Mouse (Mus musculus) stomach, embryonic 14.5 days (tissue): ENCODE results near the gene Suclg2. TPM values are rescaled to one million over a fixed set of nuclear protein-coding genes. Genes with fewer than 3 reads are reported as not detected.

Experiments used
- ATAC-seq: fragments of 200-750 bp; cut with Nextera tagmentation; 2 replicates; pipeline ENCODE4 v1.8.0; 2017; ENCODE audit warnings: low read depth, moderate TSS enrichment; ENCODE audit not compliant: insufficient number of reproducible peaks, insufficient read depth, low FRiP score
- H3K27ac ChIP-seq: fragments of 300-500 bp; sonication (generic); 2 replicates; pipeline ENCODE4 v1.5.1; 2014; ENCODE audit warnings: mild to moderate bottlenecking, low read length, moderate library complexity, mixed read lengths
- H3K27me3 ChIP-seq: fragments of 300-500 bp; sonication (generic); 2 replicates; pipeline ENCODE4 v1.6.1; 2014; ENCODE audit warnings: low read length, control low read depth, mixed read lengths; ENCODE audit not compliant: control insufficient read depth, insufficient read depth
- H3K36me3 ChIP-seq: fragments of 300-500 bp; sonication (generic); 2 replicates; pipeline ENCODE4 v1.6.1; 2014; ENCODE audit warnings: mild to moderate bottlenecking, control low read depth, low read length, moderate library complexity, mixed read lengths; ENCODE audit not compliant: control insufficient read depth, insufficient read depth
- H3K4me1 ChIP-seq: fragments of 300-500 bp; sonication (generic); 2 replicates; pipeline ENCODE4 v1.6.1; 2014; ENCODE audit warnings: low read length, control low read depth, mixed read lengths; ENCODE audit not compliant: control insufficient read depth, insufficient read depth
- H3K4me2 ChIP-seq: fragments of 300-500 bp; sonication (generic); replicated peaks from 2 replicates; pipeline ENCODE4 v1.6.1; 2014; ENCODE audit warnings: low read depth, low read length, control low read depth
- H3K4me3 ChIP-seq: fragments of 300-500 bp; sonication (generic); 2 replicates; pipeline ENCODE4 v1.5.1; 2014; ENCODE audit warnings: low read depth, low read length, control low read depth
- H3K9ac ChIP-seq: fragments of 300-500 bp; sonication (generic); replicated peaks from 2 replicates; pipeline ENCODE4 v1.6.1; 2014; ENCODE audit warnings: low read depth, mild to moderate bottlenecking, control low read depth, low read length, moderate library complexity, mixed read lengths
- H3K9me3 ChIP-seq: fragments of 300-500 bp; sonication (generic); 2 replicates; pipeline ENCODE4 v1.6.1; 2016; ENCODE audit warnings: low read depth, low read length, control low read depth; ENCODE audit not compliant: control insufficient read depth
- WGBS: fragments of 180-500 bp; shearing (Covaris S2); extraction: QIAGEN DNeasy Blood & Tissue Kit; methylation state at CpG from one replicate; pipeline ENCODE4 v1.1.7; 2014; 5-methylcytosine and 5-hydroxymethylcytosine counted together
- polyA plus RNA-seq: library from polyadenylated mRNA; unstranded; fragments of >200 nt; fragmentation: Nextera tagmentation; extraction: Ambion mirVana; gene quantifications from 2 replicates; pipeline ENCODE4 v1.2.1, GENCODE M21; 2014

Suclg2 gene
- polyA plus RNA-seq, 1 experiment from 2014 or later, result 92.4 TPM

DNA sequence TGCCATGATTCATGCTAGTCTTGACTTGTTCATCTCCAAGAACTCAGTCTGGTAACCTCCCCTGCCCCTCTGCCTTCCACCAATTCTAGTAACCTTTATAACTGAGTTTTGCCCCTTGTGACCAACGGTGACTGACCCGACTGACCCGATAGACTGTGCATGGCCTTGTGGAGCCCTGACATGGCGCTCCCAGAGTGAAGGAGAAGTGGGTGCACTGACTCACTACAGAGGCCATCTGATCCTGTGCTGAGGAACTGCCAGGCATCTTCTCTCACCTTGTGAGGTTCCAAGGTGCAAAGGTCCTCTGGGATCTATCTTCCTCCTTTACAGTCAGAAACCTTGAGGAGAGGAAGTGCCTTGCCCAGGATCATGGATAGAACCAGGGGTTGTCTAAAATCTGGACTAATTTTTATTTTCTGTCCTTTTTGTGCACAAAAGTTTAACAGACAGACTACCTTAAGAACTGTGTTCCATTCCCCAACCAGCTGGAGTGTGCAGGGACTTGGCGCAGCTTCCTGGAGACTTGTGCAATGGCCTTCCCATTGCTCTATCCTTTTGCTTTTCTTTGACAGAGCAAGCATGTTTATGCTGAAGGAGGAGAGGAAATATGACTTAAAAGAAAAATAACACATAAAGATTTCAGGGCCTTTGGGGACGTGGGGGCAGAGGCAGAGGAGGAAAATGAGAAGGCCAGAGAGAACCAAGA is 49.8 kb downstream of the Suclg2 start:
- H3K27ac ChIP-seq, result no peak overlapping the region
- no peak overlapping the region for H3K4me2 ChIP-seq
- no peaks in the 10 kb centered on the region for H3K36me3 ChIP-seq
- H3K27me3 ChIP-seq, result no peaks in the 10 kb centered on the region
- no peaks in the 10 kb centered on the region for H3K4me1 ChIP-seq
- H3K9ac ChIP-seq, result no peak overlapping the region
- no peak overlapping the region for H3K4me3 ChIP-seq
- no peaks in the 10 kb centered on the region for H3K9me3 ChIP-seq
- WGBS, result 92% methylated on average over 6 of the region's 6 CpGs
- no peak for ATAC-seq

DNA sequence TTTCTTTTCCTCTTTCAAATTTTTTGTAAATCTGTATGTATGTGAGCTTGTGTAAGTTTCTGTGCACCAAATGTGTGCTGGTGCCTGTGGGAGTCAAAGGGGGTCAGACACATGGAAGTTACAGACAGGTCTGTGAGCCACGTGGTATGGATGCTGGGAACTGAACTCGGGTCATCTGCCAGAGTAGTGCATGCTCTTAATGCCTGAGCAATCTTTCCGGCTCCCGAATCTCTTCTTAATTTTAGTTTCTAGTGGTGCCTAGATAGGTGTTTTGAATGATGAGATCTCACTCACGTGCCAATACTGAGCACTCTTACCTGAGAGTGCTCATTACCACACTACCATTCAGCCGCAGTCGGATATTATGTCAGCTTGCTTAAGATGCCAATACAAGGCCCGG is 60.9 kb downstream of the Suclg2 start:
- no peaks in the 10 kb centered on the region for H3K4me1 ChIP-seq
- no peak overlapping the region for H3K9ac ChIP-seq
- no peak overlapping the region for H3K4me3 ChIP-seq
- 93% methylated on average over 8 of the region's 8 CpGs for WGBS
- H3K27me3 ChIP-seq, result no peaks in the 10 kb centered on the region
- no peaks in the 10 kb centered on the region for H3K9me3 ChIP-seq
- H3K27ac ChIP-seq, result no peak overlapping the region
- H3K36me3 ChIP-seq, result no peaks in the 10 kb centered on the region
- ATAC-seq, result no peak
- H3K4me2 ChIP-seq, result no peak overlapping the region

DNA sequence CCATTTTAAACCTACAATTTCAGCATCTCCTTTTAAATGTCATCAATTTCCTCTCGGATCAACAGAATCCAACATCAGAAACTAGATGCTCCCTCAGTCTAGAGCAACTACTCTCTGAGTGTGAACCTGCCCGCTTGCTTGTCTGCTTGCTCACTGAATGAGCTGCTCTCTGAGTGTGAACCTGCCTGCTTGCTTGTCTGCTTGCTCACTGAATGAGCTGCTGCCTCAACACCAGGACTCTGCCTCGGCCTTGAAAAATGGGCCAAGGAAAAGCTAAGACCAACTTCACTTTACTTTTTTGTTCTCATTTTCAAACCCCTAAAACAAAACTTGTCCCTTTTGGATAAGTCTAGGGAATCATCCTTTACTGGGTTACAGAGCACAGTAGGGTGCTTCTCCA is 64.9 kb downstream of the Suclg2 start:
- Histone ChIP-seq H3K27me3 (no peaks in the 10 kb centered on the region), H3K27ac (no peak overlapping the region), H3K9ac (no peak overlapping the region), H3K36me3 (no peaks in the 10 kb centered on the region), H3K4me3 (no peak overlapping the region), H3K4me2 (no peak overlapping the region), H3K9me3 (no peaks in the 10 kb centered on the region), H3K4me1 (peaks cover 8% of the 10 kb centered on the region; the same call in 1 of the 2 replicates)
- WGBS, result 88% methylated on average over 3 of the region's 3 CpGs
- no peak for ATAC-seq

DNA sequence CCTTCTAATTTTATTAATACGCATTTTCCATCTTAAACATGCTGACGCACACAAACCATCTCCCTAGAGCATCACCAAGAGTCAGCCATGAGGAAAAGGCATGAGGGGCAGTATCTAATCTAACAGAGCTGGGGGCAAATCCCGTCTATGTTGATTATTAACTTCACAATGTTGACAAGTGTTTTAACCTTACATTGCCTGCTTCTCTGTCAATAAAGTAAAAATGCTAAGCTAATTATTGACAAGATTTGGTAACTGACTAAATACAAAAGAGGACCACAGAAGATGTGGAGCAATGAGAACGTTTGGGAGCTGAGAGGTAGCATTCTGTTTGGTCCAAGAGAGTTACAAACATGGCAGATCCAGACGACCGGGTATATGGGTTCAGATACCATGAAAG is 65.8 kb downstream of the Suclg2 start:
- peaks cover 8% of the 10 kb centered on the region; the same call in 1 of the 2 replicates for H3K4me1 ChIP-seq
- H3K9ac ChIP-seq, result no peak overlapping the region
- H3K9me3 ChIP-seq, result no peaks in the 10 kb centered on the region
- H3K4me3 ChIP-seq, result no peak overlapping the region
- WGBS, result 77% methylated on average over 6 of the region's 6 CpGs
- no peak overlapping the region for H3K4me2 ChIP-seq
- no peaks in the 10 kb centered on the region for H3K36me3 ChIP-seq
- H3K27ac ChIP-seq, result no peak overlapping the region
- no peaks in the 10 kb centered on the region for H3K27me3 ChIP-seq
- ATAC-seq, result no peak

DNA sequence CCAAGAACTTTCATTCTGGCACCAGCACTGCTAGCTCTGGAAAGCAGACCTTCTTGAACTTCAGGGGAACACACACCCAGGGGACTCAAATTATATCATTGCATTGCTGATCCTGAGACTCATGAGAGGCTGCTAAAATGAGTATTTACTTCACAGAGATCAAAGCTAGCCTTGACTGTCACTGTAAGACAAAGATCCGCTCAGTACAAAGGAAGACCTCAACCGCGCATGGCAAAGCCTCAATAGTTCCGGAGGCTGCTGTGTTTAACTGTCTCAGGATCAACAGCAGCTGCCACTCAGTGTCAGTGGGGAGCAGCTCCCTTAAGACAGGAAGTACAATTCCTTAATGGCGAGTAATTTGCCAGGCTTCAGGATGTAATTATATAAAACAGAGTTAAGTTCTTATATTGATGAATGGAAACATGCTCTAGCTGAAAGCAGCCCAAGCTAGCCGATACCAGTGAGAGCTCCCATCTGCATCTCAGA is 67.2 kb downstream of the Suclg2 start:
- Histone ChIP-seq H3K27me3 (no peaks in the 10 kb centered on the region), H3K9me3 (no peaks in the 10 kb centered on the region), H3K4me1 (peaks cover 8% of the 10 kb centered on the region; the same call in 1 of the 2 replicates), H3K9ac (no peak overlapping the region), H3K4me3 (no peak overlapping the region), H3K4me2 (no peak overlapping the region), H3K36me3 (no peaks in the 10 kb centered on the region), H3K27ac (no peak overlapping the region; the same call in 1 of the 2 replicates)
- ATAC-seq, result no peak
- WGBS, result 25% methylated on average over 6 of the region's 6 CpGs

DNA sequence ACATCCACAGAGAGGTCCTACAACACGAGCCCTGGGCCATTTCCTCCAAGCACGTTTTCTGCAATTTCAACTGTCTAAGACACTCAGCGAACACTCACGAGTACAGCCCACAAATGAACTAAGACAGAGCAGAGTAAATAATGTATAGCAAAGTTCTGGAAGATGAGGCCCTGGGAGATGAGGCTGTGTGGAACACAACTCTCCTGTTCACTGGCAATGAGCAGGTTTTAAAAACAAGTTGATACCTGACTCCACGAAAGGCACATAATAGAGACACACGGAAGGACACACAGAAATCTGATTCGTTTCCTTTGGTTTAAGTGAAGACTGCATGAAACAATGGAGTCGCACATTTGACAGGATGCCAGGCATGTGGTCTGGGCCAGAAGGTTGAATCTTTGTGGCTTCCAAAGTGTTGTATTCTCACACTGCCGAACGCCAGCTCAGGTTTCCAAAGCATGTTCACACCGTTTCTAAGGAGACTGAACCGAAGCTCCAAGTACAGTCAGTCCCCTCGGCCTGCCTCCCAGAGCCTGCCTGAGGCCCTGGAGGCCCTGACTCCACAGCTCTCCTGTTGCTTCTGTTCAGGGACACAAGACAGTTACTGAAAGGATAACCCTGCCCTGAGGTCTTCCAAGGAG is 68.4 kb downstream of the Suclg2 start:
- no peak for ATAC-seq
- WGBS, result 48% methylated on average over 13 of the region's 13 CpGs
- H3K4me1 ChIP-seq, result peaks cover 8% of the 10 kb centered on the region; the same call in 1 of the 2 replicates
- no peak overlapping the region for H3K4me3 ChIP-seq
- H3K4me2 ChIP-seq, result no peak overlapping the region
- no peak overlapping the region for H3K27ac ChIP-seq
- H3K36me3 ChIP-seq, result no peaks in the 10 kb centered on the region
- no peaks in the 10 kb centered on the region for H3K27me3 ChIP-seq
- no peaks in the 10 kb centered on the region for H3K9me3 ChIP-seq
- no peak overlapping the region for H3K9ac ChIP-seq

DNA sequence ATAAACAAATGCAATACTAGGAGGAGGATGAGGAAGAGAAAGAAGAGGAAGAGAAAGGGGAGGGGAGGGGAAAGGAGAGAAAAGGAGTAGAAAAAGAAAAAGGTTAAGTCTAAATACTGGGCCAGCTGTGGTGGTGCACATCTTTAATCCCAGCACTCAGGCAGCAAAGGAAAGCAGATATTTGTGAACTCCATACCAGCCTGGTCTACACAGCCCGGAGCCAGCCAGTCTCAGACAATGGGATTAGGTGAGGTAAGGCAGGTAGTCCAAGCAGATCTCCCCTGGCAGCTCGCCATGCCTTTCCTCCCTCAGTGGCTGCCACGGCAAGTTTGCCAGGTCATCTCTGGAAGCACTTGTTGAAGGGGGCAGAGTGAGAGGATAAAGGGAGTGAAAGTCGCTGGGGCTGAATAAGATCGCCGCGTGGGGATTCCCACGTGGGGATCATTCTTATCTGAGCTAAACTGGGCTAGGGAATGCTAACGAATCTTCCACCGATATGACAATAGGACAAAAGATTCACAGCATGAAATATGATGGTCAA is 69.4 kb downstream of the Suclg2 start:
- H3K27ac ChIP-seq, result no peak overlapping the region
- ATAC-seq, result no peak
- 81% methylated on average over 10 of the region's 10 CpGs for WGBS

DNA sequence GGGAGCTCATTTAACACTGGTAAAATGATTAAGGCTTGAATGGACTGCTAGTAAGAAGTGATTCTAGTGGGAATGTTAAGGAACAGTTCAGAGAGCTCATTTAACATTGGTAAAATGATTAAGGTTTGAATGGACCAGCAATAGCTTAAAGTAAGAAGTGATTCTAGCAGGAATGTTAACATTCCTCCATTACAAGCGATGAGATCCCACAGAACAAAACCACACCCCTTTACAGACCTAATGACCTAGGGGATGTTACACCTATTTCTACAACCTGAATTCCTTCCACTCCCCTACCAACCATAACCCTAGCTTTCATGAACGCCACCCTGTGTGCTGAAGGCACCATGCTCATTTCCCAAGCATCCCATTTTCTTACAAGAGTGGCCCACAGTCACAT is 81.2 kb downstream of the Suclg2 start:
- Histone ChIP-seq H3K9ac (no peak overlapping the region), H3K4me1 (no peaks in the 10 kb centered on the region), H3K27me3 (no peaks in the 10 kb centered on the region), H3K36me3 (no peaks in the 10 kb centered on the region), H3K9me3 (no peaks in the 10 kb centered on the region), H3K4me3 (no peak overlapping the region), H3K27ac (no peak overlapping the region), H3K4me2 (no peak overlapping the region)
- ATAC-seq, result no peak
- WGBS, result 84% methylated on average over 2 of the region's 2 CpGs

More for the DNA sequence above, 69.4 kb downstream of the Suclg2 start:
- Histone ChIP-seq H3K4me3 (no peak overlapping the region), H3K4me2 (no peak overlapping the region), H3K9me3 (no peaks in the 10 kb centered on the region), H3K27me3 (no peaks in the 10 kb centered on the region), H3K36me3 (no peaks in the 10 kb centered on the region), H3K4me1 (peaks cover 8% of the 10 kb centered on the region; the same call in 1 of the 2 replicates), H3K9ac (no peak overlapping the region)
